Mouse (Mus musculus) thymus, adult 2 months (tissue): ENCODE measurements at regions not wholly inside any gene's neighbourhood (a gene's known extent, or its start where the extent isn't known, plus 50 kb on each side); places are given as distances from the start of the nearest gene placed in this dataset.

Experiments used
- CTCF ChIP-seq: fragments of 200-500 bp; IDR thresholded peaks from 2 replicates; pipeline ENCODE4 v1.5.1; 2012; ENCODE audit warnings: mild to moderate bottlenecking, control low read depth, low read length, moderate library complexity, borderline replicate concordance; ENCODE audit not compliant: control insufficient read depth, poor library complexity, insufficient read depth; ENCODE audit errors: extremely low read depth
- POLR2A ChIP-seq: fragments of 200-500 bp; IDR thresholded peaks from 2 replicates; pipeline ENCODE4 v1.6.1; 2012; ENCODE audit warnings: mild to moderate bottlenecking, low read length, control low read depth, moderate library complexity; ENCODE audit not compliant: control insufficient read depth, poor library complexity, insufficient read depth; ENCODE audit errors: extremely low read depth

DNA sequence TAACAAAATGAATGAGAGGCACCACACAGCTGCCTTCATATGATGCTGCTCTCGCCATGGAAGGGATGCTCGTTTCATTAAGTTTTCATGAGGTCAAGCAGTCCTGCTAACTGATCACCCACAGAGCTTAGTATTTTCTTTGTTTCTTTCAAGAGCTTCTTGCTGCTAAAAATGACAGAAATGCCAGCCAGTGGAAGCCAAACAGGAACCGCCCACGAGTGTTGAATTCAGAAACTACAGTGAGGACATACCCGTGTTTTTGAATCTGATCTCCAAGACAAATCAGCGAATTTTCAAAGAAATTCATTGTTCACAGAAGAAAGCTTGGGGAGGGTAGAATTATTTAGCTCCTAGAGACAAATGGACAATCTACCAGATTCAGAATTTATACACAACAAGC, 954.3 kb upstream of the Car8 start:
- no peak for TF ChIP-seq CTCF
- no peak for TF ChIP-seq POLR2A
